Mouse (Mus musculus) telencephalon, adult 2 months (tissue): Measurements from ENCODE around the gene Psg16.
"Not testable (repeated sequence)": the region's sequence is repeated elsewhere in the genome, so short reads cannot be mapped to it uniquely, and the experiment has no call there.

Experiments used
- DNase-seq: peaks from one replicate; pipeline ENCODE4 v3.0.0-alpha.2; 2011; ENCODE audit warnings: low read depth, low spot score

Psg16 gene

GRCm38 (mm10) chr7:17055287-17055946 is 18.4 kb upstream of the Psg16 start:
- no peak for DNase-seq

GRCm38 (mm10) chr7:17056081-17056581 is 17.7 kb upstream of the Psg16 start:
- peak; percentile 78 for DNase-seq

- DNase-seq = no peak
Measured at GRCm38 (mm10) chr7:17056601-17057523, 17.0 kb upstream of the Psg16 start.

DNA sequence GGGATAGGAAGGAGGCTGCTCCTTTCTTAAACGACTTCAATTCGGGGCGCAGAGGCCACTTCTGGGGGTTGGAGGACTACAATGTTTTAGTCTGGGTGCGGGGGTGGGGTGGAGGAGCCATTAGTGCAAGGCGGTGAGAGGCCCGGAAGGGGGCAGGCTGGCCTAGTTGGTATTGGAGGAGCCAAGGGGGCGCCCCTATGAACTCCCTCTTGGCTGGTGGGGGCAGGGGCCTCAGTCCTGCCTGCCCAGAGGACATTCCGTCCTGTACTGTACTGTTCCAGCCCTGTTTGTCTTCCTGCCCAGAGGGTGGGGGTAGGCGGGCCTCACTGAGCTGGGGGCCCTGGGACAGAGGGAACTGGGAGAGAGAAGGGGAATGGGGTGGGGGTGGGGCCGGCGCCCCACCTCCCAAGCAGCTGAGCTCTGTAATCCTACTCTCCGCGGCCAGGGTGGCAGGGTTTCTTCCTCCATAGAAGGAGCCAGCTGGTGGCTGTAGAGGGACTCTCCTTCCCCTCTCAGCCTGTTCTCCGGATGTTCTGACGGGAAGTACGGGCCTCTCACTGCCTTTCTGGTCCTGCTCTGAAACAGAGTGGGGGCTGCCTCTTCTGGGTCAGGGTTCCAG is 15.7 kb upstream of the Psg16 start:
- no peak for DNase-seq

- DNase-seq = no peak
Measured at GRCm38 (mm10) chr7:17058816-17059462, 14.9 kb upstream of the Psg16 start.

- DNase-seq = no peak
Measured at GRCm38 (mm10) chr7:17059463-17059844, 14.4 kb upstream of the Psg16 start.

DNA sequence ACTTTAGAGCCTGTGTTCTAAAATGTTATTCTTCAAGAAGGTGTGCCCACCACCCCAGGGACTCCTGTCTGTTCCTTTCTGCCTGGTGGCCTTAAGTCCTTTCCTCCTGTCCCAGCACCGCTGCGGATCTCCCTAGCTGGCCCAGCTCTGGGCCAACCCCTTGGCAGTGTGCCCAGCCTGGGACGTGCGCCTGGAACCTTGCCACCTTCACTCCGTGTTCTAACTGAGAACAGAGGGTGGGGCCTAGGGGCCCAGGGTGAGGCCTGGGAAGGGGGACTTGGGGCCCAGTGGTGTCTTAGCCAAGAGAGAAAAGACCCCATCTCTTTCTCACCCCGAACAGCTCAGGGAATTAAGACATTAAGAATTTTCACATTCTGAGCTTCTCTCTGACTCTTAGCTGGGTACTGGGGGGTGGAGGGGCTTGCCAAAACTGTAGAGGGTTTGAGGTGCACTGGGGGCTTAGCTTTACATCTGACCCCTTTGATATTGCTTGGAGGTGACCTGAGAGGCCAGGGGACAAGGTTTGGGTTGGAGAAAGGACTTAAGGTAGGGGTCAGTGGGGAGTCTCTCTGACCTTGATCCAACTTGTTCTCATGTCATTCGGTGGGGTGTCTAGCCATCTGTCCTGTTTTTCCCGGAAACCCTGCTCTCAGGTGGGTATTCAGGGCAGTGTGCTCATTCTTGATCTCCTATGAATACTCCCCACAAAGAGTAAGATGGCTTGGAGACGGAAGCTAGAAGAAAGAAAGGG is 13.6 kb upstream of the Psg16 start:
- no peak for DNase-seq

DNA sequence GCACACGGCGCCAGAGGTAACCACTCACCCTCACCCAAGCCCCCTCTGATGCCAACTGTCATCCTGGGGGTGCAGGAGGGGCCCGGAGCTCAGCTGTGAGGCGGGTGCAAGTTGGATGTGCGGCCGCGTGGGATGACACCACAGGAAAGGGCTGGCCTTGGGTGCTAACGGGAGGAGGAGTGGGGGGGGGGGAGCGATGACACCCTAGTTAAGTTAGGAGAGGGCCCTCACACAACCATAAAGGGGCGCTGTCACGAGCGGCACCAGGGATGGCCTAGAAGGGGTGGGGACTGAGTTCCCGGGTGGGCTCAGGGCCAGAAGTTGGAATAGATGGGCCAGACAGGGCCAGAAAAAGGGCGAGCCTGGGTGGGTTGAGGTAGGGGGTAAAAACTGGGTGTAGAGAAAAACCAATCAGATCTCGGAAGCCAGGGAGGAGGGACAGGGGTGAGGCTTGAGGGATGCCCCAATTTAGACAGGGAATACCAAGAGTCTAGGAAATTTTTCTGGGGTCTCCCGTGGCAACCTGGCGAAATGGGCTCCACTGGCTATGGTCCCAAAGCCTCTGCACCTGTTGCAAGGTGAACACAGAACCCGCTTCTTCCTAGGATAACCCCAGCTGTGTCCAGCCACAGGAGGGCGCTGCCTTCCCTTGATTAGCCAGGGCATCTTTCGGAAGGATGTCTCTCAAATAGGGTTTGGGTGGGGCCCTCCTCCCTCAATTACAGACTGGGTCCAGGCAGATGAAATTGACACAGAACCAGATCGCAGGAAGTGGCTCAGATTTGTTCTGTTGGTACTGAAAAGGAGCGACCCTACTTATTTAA is 12.8 kb upstream of the Psg16 start:
- no peak for DNase-seq

DNA sequence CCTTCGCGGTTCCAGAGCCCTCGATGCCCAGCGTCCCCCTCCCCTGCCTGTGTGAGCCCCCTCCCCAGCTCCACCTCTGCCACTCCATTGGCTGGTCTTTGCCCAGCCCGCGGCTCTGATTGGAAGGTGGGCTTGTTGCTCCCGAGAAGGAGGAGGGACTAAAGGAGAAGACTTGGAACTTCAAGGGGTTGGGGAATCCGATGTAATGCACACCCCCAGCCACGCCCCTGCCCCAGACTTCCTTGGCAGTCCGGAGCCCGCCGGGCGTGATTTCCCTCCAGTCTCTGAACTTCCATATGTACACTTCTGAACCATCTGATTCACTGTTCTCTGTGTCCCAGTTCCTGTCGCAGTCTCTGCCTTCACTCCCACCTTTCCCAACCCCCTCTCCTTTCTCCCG is 11.5 kb upstream of the Psg16 start, which contains the start of gene Hif3a:
Gene Hif3a (minus strand): TSS at position 39 of the 400 bp plus-strand sequence.
- no peak for DNase-seq

GRCm38 (mm10) chr7:17062845-17063244 is 11.0 kb upstream of the Psg16 start:
- no peak for DNase-seq

DNA sequence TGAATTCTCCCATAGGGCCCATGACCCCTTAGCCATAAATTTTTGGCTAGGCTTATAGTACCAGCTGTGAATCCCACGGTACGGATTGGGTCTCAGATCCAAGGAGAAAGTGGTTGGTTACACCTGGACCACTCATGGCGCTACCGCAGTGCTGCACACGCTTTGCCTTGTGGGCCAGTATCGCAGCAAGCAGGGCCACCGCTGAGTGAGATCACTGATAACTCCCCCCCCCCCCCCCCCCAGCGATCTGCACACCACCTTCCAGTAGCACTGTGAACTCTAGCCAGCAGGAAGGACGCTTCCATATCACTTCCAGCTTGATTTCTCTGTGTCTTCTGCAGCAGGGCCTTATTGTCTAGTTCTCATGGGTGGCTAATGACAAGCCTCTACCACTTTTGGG is 8.2 kb upstream of the Psg16 start:
- DNase-seq = no peak

DNA sequence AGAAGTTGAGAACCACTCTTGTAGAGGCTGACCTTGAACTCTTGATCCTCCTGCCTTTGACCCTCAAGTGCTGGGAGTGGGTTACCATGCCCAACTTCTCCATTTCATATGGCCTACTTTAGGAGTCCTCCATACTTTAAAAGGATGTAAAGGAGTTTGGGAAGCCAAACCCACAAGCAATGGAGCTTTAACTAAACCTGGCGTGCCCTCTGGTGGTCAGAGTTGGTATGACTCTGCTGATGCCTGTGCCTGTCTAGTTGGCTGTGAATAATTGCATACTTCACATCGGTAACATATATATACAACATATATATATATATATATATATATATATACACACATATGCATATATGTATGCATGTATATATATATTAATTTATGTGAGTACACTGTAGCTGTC is 7.4 kb upstream of the Psg16 start:
- DNase-seq = no peak

GRCm38 (mm10) chr7:17067000-17067399 is 6.8 kb upstream of the Psg16 start:
- no peak for DNase-seq

DNA sequence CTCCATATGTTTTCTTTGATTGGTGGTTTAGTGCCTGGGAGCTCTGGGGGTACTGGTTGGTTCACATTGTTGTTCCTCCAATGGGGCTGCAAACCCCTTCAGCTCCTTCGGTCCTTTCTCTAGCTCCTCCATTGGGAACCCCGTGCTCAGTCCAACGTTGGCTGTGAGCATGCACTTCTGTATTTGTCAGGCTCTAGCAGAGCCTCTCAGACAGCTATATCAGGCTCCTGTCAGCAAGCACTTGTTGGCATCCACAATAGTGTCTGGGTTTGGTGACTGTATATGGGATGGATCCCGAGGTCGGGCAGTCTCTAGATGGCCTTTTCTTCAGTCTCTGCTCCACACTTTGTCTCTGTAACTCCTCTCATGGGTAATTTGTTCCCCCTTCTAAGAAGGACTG is 6.2 kb upstream of the Psg16 start:
- DNase-seq = not testable (repeated sequence)

DNA sequence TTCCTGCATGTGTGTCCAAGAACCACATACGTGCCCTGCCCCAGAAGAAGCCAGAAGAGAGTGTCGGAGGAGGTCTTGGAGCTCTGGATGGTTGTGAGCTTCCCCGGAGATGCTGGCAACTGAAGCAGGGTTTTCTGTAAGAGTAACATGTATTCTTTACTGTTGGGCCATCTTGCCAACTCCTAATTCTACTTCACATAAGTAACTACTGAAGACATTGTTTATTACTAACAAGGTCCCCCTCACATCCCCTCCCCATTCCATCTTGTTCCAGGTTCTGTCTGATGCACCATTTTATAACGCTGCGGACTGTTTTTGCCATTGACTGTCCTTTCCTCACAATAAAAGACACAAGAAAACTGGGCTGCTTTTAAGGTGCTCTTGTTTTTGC is 332 bp upstream of the Psg16 start:
- DNase-seq = no peak

- no peak for DNase-seq
Measured at GRCm38 (mm10) chr7:17076542-17076941, 2.7 kb downstream of the Psg16 start.

DNA sequence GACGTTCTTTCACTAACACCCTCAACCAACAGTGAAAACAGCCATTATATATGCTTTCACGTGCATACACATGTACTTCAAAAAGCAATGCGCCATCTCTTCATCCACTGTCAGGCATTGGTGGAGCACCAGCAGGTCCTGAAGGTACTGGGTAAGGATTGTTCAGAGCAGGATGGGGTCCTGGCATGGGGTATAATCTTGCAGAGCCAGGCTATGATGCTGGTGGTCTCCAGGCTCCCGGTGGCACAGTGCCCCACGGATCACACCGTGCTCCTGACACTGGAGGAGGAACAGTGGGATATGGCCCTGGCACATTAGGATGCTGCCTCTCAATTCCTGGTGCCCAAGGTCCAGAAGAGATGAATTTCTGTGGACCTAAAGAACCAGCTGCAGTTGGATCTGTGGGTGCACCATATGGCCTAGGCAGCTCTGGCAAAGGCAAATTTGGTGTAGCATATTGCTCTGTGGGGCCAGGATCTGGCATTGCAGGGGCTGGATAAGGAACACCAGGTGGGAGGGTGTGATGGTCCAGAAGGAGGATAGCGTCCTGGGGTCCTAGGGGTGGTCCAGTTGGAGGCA is 4.3 kb downstream of the Psg16 start:
- no peak for DNase-seq

DNA sequence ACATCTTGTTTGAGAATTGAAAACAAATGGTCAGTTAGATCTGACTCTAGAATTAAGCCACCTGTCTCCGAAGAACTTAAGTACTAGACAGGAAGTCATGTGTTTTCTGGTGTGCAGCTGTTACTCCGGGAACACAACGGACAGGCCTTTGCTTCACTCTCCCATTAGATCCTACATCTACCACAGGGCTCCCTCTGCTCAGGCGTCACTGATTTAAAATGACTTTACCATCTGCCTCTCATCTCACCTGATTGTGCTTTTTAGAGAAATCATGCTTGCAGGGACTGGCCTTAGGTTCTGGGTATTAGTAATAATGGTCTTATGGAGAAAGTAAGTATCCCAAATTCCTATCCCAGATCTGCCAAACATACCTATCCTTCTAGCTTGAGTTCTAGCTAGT is 8.9 kb downstream of the Psg16 start:
- no peak for DNase-seq

GRCm38 (mm10) chr7:17087731-17088130 is 13.9 kb downstream of the Psg16 start:
- no peak for DNase-seq

GRCm38 (mm10) chr7:17090058-17090585 is 16.3 kb downstream of the Psg16 start:
- DNase-seq = peak; percentile 1
